Mouse (Mus musculus) cerebellum, postnatal 4 days (tissue): ENCODE results near the gene Trem1.

Experiments
- DNase-seq, 2 experiments: peaks; one replicate each; pipeline ENCODE4 v3.0.0; 2022; ENCODE audit warnings: low spot score in 2 of 2, mixed read lengths in 1 of 2

Gene Trem1

GRCm38 (mm10) chr17:48232518-48232917 is at the start of gene Trem1:
TSS of gene Trem1 (plus strand) at chr17:48232768.
- DNase-seq: no peak

- no peak for DNase-seq
These were observed 47.3 kb upstream of the Trem1 start for GRCm38 (mm10) chr17:48185252-48185651.

GRCm38 (mm10) chr17:48192366-48192765 is 40.2 kb upstream of the Trem1 start:
- no peak for DNase-seq

- DNase-seq: no peak
These were observed 29.5 kb upstream of the Trem1 start for GRCm38 (mm10) chr17:48203086-48203485.

GRCm38 (mm10) chr17:48212596-48212995 is 20.0 kb upstream of the Trem1 start:
- no peak for DNase-seq

- no peak for DNase-seq
These were observed 19.1 kb upstream of the Trem1 start for GRCm38 (mm10) chr17:48213511-48213910.

- no peak for DNase-seq
These were observed 17.1 kb upstream of the Trem1 start for GRCm38 (mm10) chr17:48215429-48215828.

GRCm38 (mm10) chr17:48230680-48231079 is 1.9 kb upstream of the Trem1 start:
- no peak for DNase-seq

- DNase-seq: no peak
These were observed 1.2 kb downstream of the Trem1 start for GRCm38 (mm10) chr17:48233789-48234188.

- DNase-seq: no peak
These were observed 2.0 kb downstream of the Trem1 start for GRCm38 (mm10) chr17:48234550-48234949.

GRCm38 (mm10) chr17:48235773-48236370 is 3.3 kb downstream of the Trem1 start:
- DNase-seq: no peak

GRCm38 (mm10) chr17:48237621-48238020 is 5.1 kb downstream of the Trem1 start:
- DNase-seq: no peak

GRCm38 (mm10) chr17:48247221-48247928 is 14.8 kb downstream of the Trem1 start, which contains the start of gene Trem3:
TSS of gene Trem3 (plus strand) at chr17:48247777.
- no peak for DNase-seq

- no peak for DNase-seq
These were observed 16.5 kb downstream of the Trem1 start for GRCm38 (mm10) chr17:48249039-48249438.

- DNase-seq: no peak
These were observed 16.9 kb downstream of the Trem1 start for GRCm38 (mm10) chr17:48249501-48249900.

GRCm38 (mm10) chr17:48250631-48251030 is 18.1 kb downstream of the Trem1 start:
- no peak for DNase-seq

- DNase-seq: no peak
These were observed 24.0 kb downstream of the Trem1 start for GRCm38 (mm10) chr17:48256575-48256974.

- DNase-seq: no peak
These were observed 29.3 kb downstream of the Trem1 start for GRCm38 (mm10) chr17:48261868-48262267.

- DNase-seq: no peak
These were observed 31.3 kb downstream of the Trem1 start, which contains the start of gene Treml4 for GRCm38 (mm10) chr17:48263741-48264362. TSS of gene Treml4 (plus strand) at chr17:48264295.

GRCm38 (mm10) chr17:48264662-48265061 is 32.1 kb downstream of the Trem1 start:
- DNase-seq: no peak

- DNase-seq: no peak
These were observed 33.6 kb downstream of the Trem1 start for GRCm38 (mm10) chr17:48266138-48266537.

GRCm38 (mm10) chr17:48266610-48267304 is 34.2 kb downstream of the Trem1 start:
- no peak for DNase-seq
